Mouse (Mus musculus) CH12.LX (cell line): ENCODE measurements around the gene Gm42669. TPM values are rescaled to one million over a fixed set of nuclear protein-coding genes. Genes with fewer than 3 reads are reported as not detected.

Experiments
- DNase-seq: peaks from one replicate; pipeline ENCODE4 v3.0.0-alpha.2; 2013; ENCODE audit errors: extremely low read depth
- H3K27ac ChIP-seq: 2 replicates; pipeline ENCODE4 v1.5.1; 2012; ENCODE audit warnings: low read depth, mild to moderate bottlenecking, control low read depth, moderate library complexity; ENCODE audit not compliant: insufficient read depth
- H3K27me3 ChIP-seq: replicated peaks from 2 replicates; pipeline ENCODE3; 2012; ENCODE audit warnings: inconsistent platforms
- H3K36me3 ChIP-seq, 2 experiments: replicated peaks in 1 of 2; 2 replicates each; pipeline versions ENCODE3 to v1.6.1; 2012; ENCODE audit warnings: inconsistent platforms in 1 of 2, low read length in 1 of 2, mild to moderate bottlenecking in 1 of 2, mixed read lengths in 1 of 2, moderate library complexity in 1 of 2; ENCODE audit not compliant: control insufficient read depth in 1 of 2, insufficient read depth in 1 of 2
- H3K4me1 ChIP-seq, 2 experiments: 2 replicates each; pipeline ENCODE4 v1.6.1; 2012; ENCODE audit warnings: inconsistent platforms in 1 of 2, moderate library complexity in 1 of 2; ENCODE audit not compliant: insufficient read depth in 2 of 2, control insufficient read depth in 1 of 2
- H3K4me2 ChIP-seq: 2 replicates; pipeline ENCODE4 v1.6.1; 2012; ENCODE audit warnings: low read depth, mild to moderate bottlenecking, control low read depth; ENCODE audit not compliant: poor library complexity, insufficient read depth, severe bottlenecking
- H3K4me3 ChIP-seq, 3 experiments: fragments of 150-350 bp in 1 of 3; sonication (generic) in 1 of 3; replicated peaks in 1 of 3; 2 replicates each; pipeline versions ENCODE3 to v1.5.1; 2011 to 2012; ENCODE audit warnings: low read depth in 2 of 3, low read length in 2 of 3, mild to moderate bottlenecking in 2 of 3, moderate library complexity in 2 of 3, control low read depth in 1 of 3, improper control_type of control experiment in 1 of 3, inconsistent platforms in 1 of 3, mixed read lengths in 1 of 3; ENCODE audit not compliant: poor library complexity in 1 of 3
- H3K79me2 ChIP-seq: replicated peaks from 2 replicates; pipeline ENCODE4 v1.6.1; 2012; ENCODE audit warnings: mild to moderate bottlenecking, moderate library complexity; ENCODE audit not compliant: control insufficient read depth, poor library complexity, insufficient read depth, severe bottlenecking; ENCODE audit errors: extremely low read depth
- H3K9ac ChIP-seq: 2 replicates; pipeline ENCODE4 v1.6.1; 2012; ENCODE audit warnings: low read depth, mild to moderate bottlenecking, control low read depth, moderate library complexity; ENCODE audit not compliant: insufficient read depth
- H3K9me3 ChIP-seq: replicated peaks from 2 replicates; pipeline ENCODE3; 2012; ENCODE audit warnings: low read length, inconsistent platforms, mixed read lengths
- BHLHE40 ChIP-seq: IDR thresholded peaks from 2 replicates; pipeline ENCODE4 v1.6.1; 2011; ENCODE audit warnings: mild to moderate bottlenecking, low read depth, low read length, improper control_type of control experiment
- CHD2 ChIP-seq: IDR thresholded peaks from 2 replicates; pipeline ENCODE4 v1.6.1; 2011; ENCODE audit warnings: low read length, improper control_type of control experiment
- EP300 ChIP-seq: IDR thresholded peaks from 2 replicates; pipeline ENCODE4 v1.6.1; 2011; ENCODE audit warnings: low read length, improper control_type of control experiment
- ETS1 ChIP-seq: conservative IDR thresholded peaks from 2 replicates; pipeline ENCODE4 v1.6.1; 2012; ENCODE audit warnings: low read depth, mild to moderate bottlenecking, inconsistent platforms, low read length, improper control_type of control experiment, moderate library complexity
- JUN ChIP-seq: IDR thresholded peaks from 2 replicates; pipeline ENCODE4 v1.6.1; 2011; ENCODE audit warnings: low read depth, mild to moderate bottlenecking, low read length, improper control_type of control experiment, moderate library complexity; ENCODE audit not compliant: insufficient read depth
- JUND ChIP-seq: conservative IDR thresholded peaks from 2 replicates; pipeline ENCODE4 v1.6.1; 2011; ENCODE audit warnings: low read depth, low read length, improper control_type of control experiment
- MAX ChIP-seq: IDR thresholded peaks from 2 replicates; pipeline ENCODE4 v1.6.1; 2011; ENCODE audit warnings: low read length, improper control_type of control experiment
- MEF2A ChIP-seq: IDR thresholded peaks from 2 replicates; pipeline ENCODE4 v1.6.1; 2014; ENCODE audit warnings: low read depth, mild to moderate bottlenecking, inconsistent platforms, low read length, improper control_type of control experiment, borderline replicate concordance
- MXI1 ChIP-seq: IDR thresholded peaks from 2 replicates; pipeline ENCODE4 v1.6.1; 2011; ENCODE audit warnings: mild to moderate bottlenecking, low read depth, low read length, improper control_type of control experiment
- RAD21 ChIP-seq: IDR thresholded peaks from 2 replicates; pipeline ENCODE4 v1.6.1; 2011; ENCODE audit warnings: low read depth, mild to moderate bottlenecking, low read length, improper control_type of control experiment, moderate library complexity
- USF1 ChIP-seq: IDR thresholded peaks from 2 replicates; pipeline ENCODE4 v1.6.1; 2014; ENCODE audit warnings: low read depth, mild to moderate bottlenecking, inconsistent platforms, low read length, improper control_type of control experiment
- ZC3H11A ChIP-seq: IDR thresholded peaks from 2 replicates; pipeline ENCODE4 v1.6.1; 2012; ENCODE audit warnings: low read depth, mild to moderate bottlenecking, inconsistent platforms, low read length, improper control_type of control experiment
- ZMIZ1 ChIP-seq: IDR thresholded peaks from 2 replicates; pipeline ENCODE4 v1.6.1; 2012; ENCODE audit warnings: low read depth, mild to moderate bottlenecking, inconsistent platforms, low read length, improper control_type of control experiment
- ZNF384 ChIP-seq: IDR thresholded peaks from 2 replicates; pipeline ENCODE4 v1.6.1; 2012; ENCODE audit warnings: low read depth, low read length, improper control_type of control experiment, inconsistent platforms
- dilution Hi-C: fragments of 300-500 bp; cut with MboI; formaldehyde crosslinking; loops from 2 replicates; pipeline ENCODE4 v1.14.3; 2020; ENCODE audit warnings: low sequenced_read_pairs; ENCODE audit not compliant: extremely low pct_unique_long_range_greater_than_20kb, extremely low pct_ligation_motif_present
- in situ Hi-C: fragments of 300-500 bp; cut with MboI; formaldehyde crosslinking; loops from 3 replicates; pipeline ENCODE4 v1.14.3; 2019; ENCODE audit warnings: low sequenced_read_pairs, low pct_ligation_motif_present, low pct_unique_long_range_greater_than_20kb, mixed read lengths
- polyA plus RNA-seq: library from polyadenylated mRNA; unstranded; fragments of >175 nt; gene quantifications from 2 replicates; pipeline ENCODE4 v1.2.1, GENCODE M21; 2012; ENCODE audit warnings: low read depth; ENCODE audit not compliant: insufficient read length
- total RNA-seq, 2 experiments: library from RNA; depleted of rRNA; stranded (reverse); fragments of 300-350 nt in 1 of 2; fragments of >200 nt in 1 of 2; gene quantifications; 2 replicates each; pipeline ENCODE4 v1.2.3; 2012 to 2014

Gene Gm42669
- total and polyA plus RNA-seq, 3 experiments, result 0.17 to 1.0 TPM; not detected in 1

- no peak overlapping the region for H3K27ac ChIP-seq
- no peak overlapping the region for H3K4me2 ChIP-seq
- in situ Hi-C loops, result no loop called here
- no peak for TF ChIP-seq ZNF384
- no peak for TF ChIP-seq BHLHE40
- TF ChIP-seq ZC3H11A, result no peak
- no peak for TF ChIP-seq USF1
- no peak for TF ChIP-seq ZMIZ1
- no peak for TF ChIP-seq MAX
- no peak for TF ChIP-seq MXI1
- no peak for TF ChIP-seq CHD2
- no peak for TF ChIP-seq MEF2A
- TF ChIP-seq RAD21, result no peak
- H3K36me3 ChIP-seq, result peaks cover 0 to 15% of the 10 kb centered on the region in 2 experiments
- no peaks in the 10 kb centered on the region for H3K79me2 ChIP-seq
- H3K9me3 ChIP-seq, result no peaks in the 10 kb centered on the region
- no peak for DNase-seq
- no peak overlapping the region for H3K9ac ChIP-seq
- H3K4me3 ChIP-seq, result no peak overlapping the region
- H3K27me3 ChIP-seq, result no peaks in the 10 kb centered on the region
- peaks cover 0 to 11% of the 10 kb centered on the region in 2 experiments; a peak in 2 of 4 replicates for H3K4me1 ChIP-seq
- dilution Hi-C loops, result no loop called here
Observed at GRCm38 (mm10) chr5:107466501-107466900, 40.9 kb upstream of the Gm42669 start.

- no peak overlapping the region for H3K4me3 ChIP-seq
- dilution Hi-C loops (no loop called here), in situ Hi-C loops (no loop called here)
- no peak overlapping the region for H3K9ac ChIP-seq
- no peak overlapping the region for H3K4me2 ChIP-seq
- H3K27ac ChIP-seq, result no peak overlapping the region
- DNase-seq, result peak; percentile 60
- H3K9me3 ChIP-seq, result no peaks in the 10 kb centered on the region
- TF ChIP-seq CHD2, result no peak
- peak; percentile 11; the same call in 1 of the 2 replicates for TF ChIP-seq MAX
- TF ChIP-seq ETS1, result peak; percentile 56; the same call in 1 of the 2 replicates
- peak; percentile 75 for TF ChIP-seq JUND
- 0 out of 2 replicates have a peak, but pooled peaks have one; percentile 5 for TF ChIP-seq BHLHE40
- peak; percentile 51; the same call in 1 of the 2 replicates for TF ChIP-seq JUN
- TF ChIP-seq EP300, result peak; percentile 74
- no peak for TF ChIP-seq MXI1
- H3K79me2 ChIP-seq, result no peaks in the 10 kb centered on the region
- peaks cover 0 to 13% of the 10 kb centered on the region in 2 experiments for H3K36me3 ChIP-seq
- peaks cover 0 to 11% of the 10 kb centered on the region in 2 experiments; a peak in 2 of 4 replicates for H3K4me1 ChIP-seq
- H3K27me3 ChIP-seq, result no peaks in the 10 kb centered on the region
Observed at GRCm38 (mm10) chr5:107467098-107467497, 40.3 kb upstream of the Gm42669 start.
